Mouse (Mus musculus): ENCODE measurements around the gene Rnf157. TPM values are rescaled to one million over a fixed set of nuclear protein-coding genes. Genes with fewer than 3 reads are reported as not detected.
"Not testable (repeated sequence)": the region's sequence is repeated elsewhere in the genome, so short reads cannot be mapped to it uniquely, and the experiment has no call there.

Rnf157 gene
- polyA plus RNA-seq, 1 experiment from 2014 or later, result 31.3 TPM

- Histone ChIP-seq H3K27ac (no peak overlapping the region), H3K9ac (replicated peaks) (no peak overlapping the region), H3K4me1 (replicated peaks) (peaks cover 10% of the 10 kb centered on the region; the same call in 1 of the 2 replicates), H3K36me3 (peaks cover 14% of the 10 kb centered on the region), H3K4me3 (replicated peaks) (no peak overlapping the region), H3K27me3 (no peaks in the 10 kb centered on the region), H3K9me3 (no peaks in the 10 kb centered on the region), H3K4me2 (replicated peaks) (no peak overlapping the region)
- 91% methylated on average over 2 of the region's 2 CpGs for WGBS
- no peak for ATAC-seq
Observed at GRCm38 (mm10) chr11:116366124-116366523, 46.7 kb downstream of the Rnf157 start.

- Histone ChIP-seq H3K4me1 (replicated peaks) (peaks cover 10% of the 10 kb centered on the region; the same call in 1 of the 2 replicates), H3K4me3 (replicated peaks) (no peak overlapping the region), H3K4me2 (replicated peaks) (no peak overlapping the region), H3K36me3 (peaks cover 21% of the 10 kb centered on the region), H3K9ac (replicated peaks) (no peak overlapping the region), H3K27ac (no peak overlapping the region), H3K9me3 (no peaks in the 10 kb centered on the region), H3K27me3 (no peaks in the 10 kb centered on the region)
- WGBS, result 41% methylated on average over 13 of the region's 13 CpGs
- no peak for ATAC-seq
Observed at GRCm38 (mm10) chr11:116365432-116365831, 47.4 kb downstream of the Rnf157 start.

- H3K4me3 ChIP-seq (replicated peaks), result no peak overlapping the region
- no peak overlapping the region for H3K9ac ChIP-seq (replicated peaks)
- no peaks in the 10 kb centered on the region for H3K9me3 ChIP-seq
- WGBS, result 71% methylated on average over 11 of the region's 11 CpGs
- H3K36me3 ChIP-seq, result peaks cover 46% of the 10 kb centered on the region
- no peak for ATAC-seq
- no peak overlapping the region for H3K4me2 ChIP-seq (replicated peaks)
- no peak overlapping the region for H3K27ac ChIP-seq
- no peaks in the 10 kb centered on the region for H3K27me3 ChIP-seq
- peaks cover 10% of the 10 kb centered on the region; the same call in 1 of the 2 replicates for H3K4me1 ChIP-seq (replicated peaks)
Observed at GRCm38 (mm10) chr11:116362015-116362414, 50.8 kb downstream of the Rnf157 start.

GRCm38 (mm10) chr11:116360915-116361314, 51.9 kb downstream of the Rnf157 start:
- not testable (repeated sequence) for H3K9me3 ChIP-seq; H3K9ac ChIP-seq (replicated peaks); H3K4me2 ChIP-seq (replicated peaks); H3K4me1 ChIP-seq (replicated peaks); H3K27ac ChIP-seq; H3K4me3 ChIP-seq (replicated peaks); ATAC-seq; H3K27me3 ChIP-seq
- H3K36me3 ChIP-seq, result peaks cover 54% of the 10 kb centered on the region
- WGBS, result 98% methylated on average over 5 of the region's 5 CpGs

- Histone ChIP-seq H3K27me3 (no peaks in the 10 kb centered on the region), H3K9me3 (0 out of 2 replicates have a peak, but pooled peaks cover 2% of the 10 kb centered on the region), H3K9ac (replicated peaks) (no peak overlapping the region; the same call in 1 of the 2 replicates), H3K4me1 (replicated peaks) (no peaks in the 10 kb centered on the region), H3K27ac (peak overlapping the region; percentile 44), H3K4me3 (replicated peaks) (no peak overlapping the region), H3K36me3 (peaks cover 66% of the 10 kb centered on the region), H3K4me2 (replicated peaks) (no peak overlapping the region)
- WGBS, result 89% methylated on average over 12 of the region's 12 CpGs
- no peak for ATAC-seq
Observed at GRCm38 (mm10) chr11:116359652-116360051, 53.2 kb downstream of the Rnf157 start.

- H3K36me3 ChIP-seq, result peaks cover 72% of the 10 kb centered on the region
- ATAC-seq, result no peak
- H3K4me1 ChIP-seq (replicated peaks), result no peaks in the 10 kb centered on the region
- no peak overlapping the region; the same call in 1 of the 2 replicates for H3K9ac ChIP-seq (replicated peaks)
- H3K9me3 ChIP-seq, result 0 out of 2 replicates have a peak, but pooled peaks cover 2% of the 10 kb centered on the region
- H3K4me3 ChIP-seq (replicated peaks), result no peak overlapping the region
- H3K27ac ChIP-seq, result peak overlapping the region; percentile 44
- 75% methylated on average over 15 of the region's 15 CpGs for WGBS
- no peak overlapping the region for H3K4me2 ChIP-seq (replicated peaks)
- H3K27me3 ChIP-seq, result no peaks in the 10 kb centered on the region
Observed at GRCm38 (mm10) chr11:116358926-116359637, 53.8 kb downstream of the Rnf157 start.

- Histone ChIP-seq H3K4me2 (replicated peaks) (no peak overlapping the region), H3K27ac (no peak overlapping the region), H3K27me3 (no peaks in the 10 kb centered on the region), H3K4me1 (replicated peaks) (no peaks in the 10 kb centered on the region), H3K36me3 (peaks cover 85% of the 10 kb centered on the region), H3K4me3 (replicated peaks) (no peak overlapping the region), H3K9ac (replicated peaks) (0 out of 2 replicates have a peak overlapping the region, but pooled peaks have one; percentile 40), H3K9me3 (0 out of 2 replicates have a peak, but pooled peaks cover 2% of the 10 kb centered on the region)
- WGBS, result 33% methylated on average over 17 of the region's 17 CpGs
- no peak for ATAC-seq
Observed at GRCm38 (mm10) chr11:116354521-116354920, 58.3 kb downstream of the Rnf157 start.

GRCm38 (mm10) chr11:116353535-116353934, 59.3 kb downstream of the Rnf157 start:
- no peak overlapping the region for H3K9ac ChIP-seq (replicated peaks)
- WGBS, result 96% methylated on average over 8 of the region's 8 CpGs
- no peak for ATAC-seq
- no peak overlapping the region for H3K27ac ChIP-seq
- H3K36me3 ChIP-seq, result peaks cover 85% of the 10 kb centered on the region
- no peak overlapping the region for H3K4me2 ChIP-seq (replicated peaks)
- H3K4me3 ChIP-seq (replicated peaks), result no peak overlapping the region
- H3K27me3 ChIP-seq, result no peaks in the 10 kb centered on the region
- H3K9me3 ChIP-seq, result 0 out of 2 replicates have a peak, but pooled peaks cover 2% of the 10 kb centered on the region
- H3K4me1 ChIP-seq (replicated peaks), result no peaks in the 10 kb centered on the region

GRCm38 (mm10) chr11:116351294-116351693, 61.5 kb downstream of the Rnf157 start:
- Histone ChIP-seq H3K9me3 (0 out of 2 replicates have a peak, but pooled peaks cover 2% of the 10 kb centered on the region), H3K27ac (no peak overlapping the region), H3K4me1 (replicated peaks) (no peaks in the 10 kb centered on the region), H3K4me3 (replicated peaks) (no peak overlapping the region), H3K27me3 (no peaks in the 10 kb centered on the region), H3K4me2 (replicated peaks) (no peak overlapping the region), H3K9ac (replicated peaks) (no peak overlapping the region), H3K36me3 (peaks cover 92% of the 10 kb centered on the region)
- no peak for ATAC-seq
- WGBS, result 92% methylated on average over 5 of the region's 5 CpGs

GRCm38 (mm10) chr11:116347955-116348354, 64.9 kb downstream of the Rnf157 start:
- Histone ChIP-seq H3K9me3 (no peaks in the 10 kb centered on the region), H3K4me1 (replicated peaks) (no peaks in the 10 kb centered on the region), H3K4me2 (replicated peaks) (no peak overlapping the region), H3K9ac (replicated peaks) (no peak overlapping the region), H3K27ac (no peak overlapping the region), H3K27me3 (no peaks in the 10 kb centered on the region), H3K4me3 (replicated peaks) (no peak overlapping the region), H3K36me3 (peaks cover 86% of the 10 kb centered on the region)
- 86% methylated on average over 5 of the region's 5 CpGs for WGBS
- no peak for ATAC-seq

GRCm38 (mm10) chr11:116347012-116347411, 65.8 kb downstream of the Rnf157 start:
- Histone ChIP-seq H3K4me1 (replicated peaks) (peaks cover 3% of the 10 kb centered on the region; the same call in 1 of the 2 replicates), H3K9me3 (no peaks in the 10 kb centered on the region), H3K27me3 (no peaks in the 10 kb centered on the region), H3K4me3 (replicated peaks) (no peak overlapping the region), H3K36me3 (peaks cover 87% of the 10 kb centered on the region), H3K9ac (replicated peaks) (no peak overlapping the region), H3K27ac (no peak overlapping the region), H3K4me2 (replicated peaks) (no peak overlapping the region)
- WGBS, result 80% methylated on average over 7 of the region's 7 CpGs
- no peak for ATAC-seq

- Histone ChIP-seq H3K27ac (0 out of 2 replicates have a peak overlapping the region, but pooled peaks have one; percentile 32), H3K4me2 (replicated peaks) (no peak overlapping the region), H3K4me1 (replicated peaks) (peaks cover 5% of the 10 kb centered on the region; the same call in 1 of the 2 replicates), H3K4me3 (replicated peaks) (no peak overlapping the region), H3K27me3 (no peaks in the 10 kb centered on the region), H3K9me3 (no peaks in the 10 kb centered on the region), H3K36me3 (peaks cover 71% of the 10 kb centered on the region), H3K9ac (replicated peaks) (no peak overlapping the region; the same call in 1 of the 2 replicates)
- WGBS, result 77% methylated on average over 25 of the region's 25 CpGs
- ATAC-seq, result no peak
Observed at GRCm38 (mm10) chr11:116342069-116342791, 70.6 kb downstream of the Rnf157 start.
